Mouse (Mus musculus) forebrain, embryonic 16.5 days (tissue): ENCODE measurements at regions not wholly inside any gene's neighbourhood (a gene's known extent, or its start where the extent isn't known, plus 50 kb on each side); places are given as distances from the start of the nearest gene placed in this dataset.

Source experiments
- ATAC-seq: fragments of 200-750 bp; cut with Nextera tagmentation; 2 replicates; pipeline ENCODE4 v1.8.0; 2017; ENCODE audit warnings: mild to moderate bottlenecking, moderate library complexity
- H3K27ac ChIP-seq: fragments of 300-500 bp; sonication (generic); 2 replicates; pipeline ENCODE4 v1.5.1; 2014; ENCODE audit warnings: low read length, control low read depth
- H3K27me3 ChIP-seq: fragments of 300-500 bp; sonication (generic); replicated peaks from 2 replicates; pipeline ENCODE4 v1.6.1; 2014; ENCODE audit warnings: low read length; ENCODE audit not compliant: control insufficient read depth, insufficient read depth
- H3K36me3 ChIP-seq: fragments of 300-500 bp; sonication (generic); 2 replicates; pipeline ENCODE4 v1.6.1; 2014; ENCODE audit not compliant: control insufficient read depth, insufficient read depth
- H3K4me1 ChIP-seq: fragments of 300-500 bp; sonication (generic); replicated peaks from 2 replicates; pipeline ENCODE4 v1.6.1; 2014; ENCODE audit warnings: low read length; ENCODE audit not compliant: control insufficient read depth, insufficient read depth
- H3K4me2 ChIP-seq: fragments of 300-500 bp; sonication (generic); 2 replicates; pipeline ENCODE4 v1.6.1; 2014; ENCODE audit warnings: mild to moderate bottlenecking, low read length, control low read depth
- H3K4me3 ChIP-seq: fragments of 300-500 bp; sonication (generic); replicated peaks from 2 replicates; pipeline ENCODE4 v1.5.1; 2014; ENCODE audit warnings: mild to moderate bottlenecking, low read length, control low read depth
- H3K9ac ChIP-seq: fragments of 300-500 bp; sonication (generic); replicated peaks from 2 replicates; pipeline ENCODE4 v1.6.1; 2014; ENCODE audit warnings: low read depth, low read length, control low read depth
- H3K9me3 ChIP-seq: fragments of 300-500 bp; sonication (generic); 2 replicates; pipeline ENCODE4 v1.6.1; 2016; ENCODE audit warnings: low read length; ENCODE audit not compliant: control insufficient read depth
- WGBS: fragments of 180-500 bp; shearing (Covaris S2); extraction: QIAGEN DNeasy Blood & Tissue Kit; methylation state at CpG from one replicate; pipeline ENCODE4 v1.1.7; 2014; 5-methylcytosine and 5-hydroxymethylcytosine counted together

DNA sequence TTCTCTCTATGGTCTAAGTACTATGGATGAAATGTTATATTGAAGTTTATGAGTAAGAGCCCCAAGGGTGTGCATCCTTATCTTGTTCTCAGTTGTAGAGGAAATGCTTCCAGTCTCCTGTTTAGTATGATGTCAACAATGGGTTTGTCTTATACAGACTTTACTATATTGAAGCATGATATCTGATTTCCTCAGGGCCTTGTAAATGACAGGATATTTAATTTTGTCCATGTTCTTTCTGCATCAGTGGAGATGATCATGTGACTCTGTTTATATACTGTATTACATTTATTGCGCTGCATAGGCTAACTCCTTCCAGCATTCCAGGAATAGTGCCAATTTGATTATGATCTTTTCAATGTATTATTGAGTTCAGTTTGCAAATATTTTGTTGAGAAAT lies 125.2 kb downstream of the Slc30a10 start:
- Histone ChIP-seq H3K4me1 (no peaks in the 10 kb centered on the region), H3K4me3 (no peak overlapping the region), H3K27me3 (no peaks in the 10 kb centered on the region), H3K9me3 (0 out of 2 replicates have a peak, but pooled peaks cover 3% of the 10 kb centered on the region), H3K4me2 (no peak overlapping the region), H3K9ac (no peak overlapping the region), H3K36me3 (no peaks in the 10 kb centered on the region), H3K27ac (no peak overlapping the region)
- WGBS = 87% methylated on average over 1 of the region's 1 CpGs
- no peak for ATAC-seq

DNA sequence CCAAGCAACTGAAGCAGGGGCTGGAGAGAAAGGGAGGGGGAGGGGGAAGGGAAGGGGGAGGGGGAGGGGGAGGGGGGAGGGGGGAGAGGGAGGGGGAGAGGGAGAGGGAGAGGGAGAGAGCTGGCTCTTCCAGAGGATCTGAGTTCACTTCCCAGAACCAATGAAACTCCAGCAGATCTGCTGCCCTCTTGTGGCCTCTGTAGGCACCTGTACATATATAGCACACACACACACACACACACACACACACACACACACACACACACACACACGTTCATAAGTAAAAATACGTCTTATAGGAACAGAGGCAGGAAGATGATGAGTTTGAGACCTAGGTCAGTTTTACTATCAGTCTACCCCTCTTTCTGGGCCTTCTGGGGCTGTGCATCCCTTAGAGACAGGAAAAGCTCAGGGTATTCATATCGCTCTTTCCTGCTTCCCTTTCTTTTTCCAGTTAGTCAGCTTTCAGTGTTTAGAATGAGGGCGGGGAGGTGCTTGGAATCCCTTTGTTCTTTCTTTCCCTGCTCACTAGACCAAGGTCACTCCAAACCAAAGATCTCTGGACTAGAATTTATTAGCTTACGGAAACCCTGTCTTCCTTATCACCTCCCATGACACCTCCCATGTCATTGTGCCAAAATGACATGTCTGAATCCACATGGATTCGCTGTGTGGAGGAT lies 130.7 kb downstream of the Slc30a10 start:
- no peaks in the 10 kb centered on the region for H3K4me1 ChIP-seq
- H3K27me3 ChIP-seq = no peaks in the 10 kb centered on the region
- H3K36me3 ChIP-seq = no peaks in the 10 kb centered on the region
- no peaks in the 10 kb centered on the region for H3K9me3 ChIP-seq
- ATAC-seq = no peak
- no peak overlapping the region for H3K9ac ChIP-seq
- no peak overlapping the region for H3K4me3 ChIP-seq
- WGBS = 86% methylated on average over 6 of the region's 6 CpGs
- no peak overlapping the region for H3K27ac ChIP-seq
- no peak overlapping the region for H3K4me2 ChIP-seq

DNA sequence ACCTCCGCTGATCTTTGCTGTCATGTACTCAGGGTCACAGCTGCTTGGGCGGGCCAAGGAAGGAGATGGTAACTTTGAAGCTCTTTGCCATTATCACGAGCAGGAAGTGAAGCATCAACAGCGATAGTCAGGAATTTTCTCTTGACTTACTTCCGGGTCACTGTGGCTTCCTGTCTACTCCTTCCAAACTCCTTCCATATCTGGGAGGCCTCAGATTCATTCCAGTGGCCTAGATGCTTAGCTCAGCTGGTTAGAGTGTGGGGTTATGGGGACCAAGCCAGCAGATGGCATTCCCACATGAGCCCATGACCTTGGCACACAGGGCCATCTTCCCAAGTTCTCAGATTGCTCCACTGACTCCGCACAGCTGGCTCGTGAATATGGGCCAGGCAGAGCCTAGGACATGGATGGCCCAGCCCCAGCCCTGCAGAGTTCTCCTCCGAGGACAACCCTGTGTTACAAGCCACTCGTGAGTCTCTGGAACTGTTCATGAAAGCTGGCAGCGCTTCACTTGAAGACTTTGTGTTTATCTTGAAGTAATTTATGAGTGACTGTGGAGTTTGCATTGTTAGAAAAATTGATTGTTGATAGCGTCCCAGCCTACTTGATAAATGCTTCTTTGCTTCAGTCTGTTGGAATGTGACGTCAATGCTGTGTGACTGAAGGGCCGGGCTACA lies 133.2 kb downstream of the Slc30a10 start:
- no peak overlapping the region for H3K4me3 ChIP-seq
- H3K4me2 ChIP-seq = no peak overlapping the region
- 89% methylated on average over 13 of the region's 13 CpGs for WGBS
- no peaks in the 10 kb centered on the region for H3K36me3 ChIP-seq
- no peak for ATAC-seq
- no peak overlapping the region for H3K9ac ChIP-seq
- no peaks in the 10 kb centered on the region for H3K9me3 ChIP-seq
- H3K4me1 ChIP-seq = no peaks in the 10 kb centered on the region
- no peaks in the 10 kb centered on the region for H3K27me3 ChIP-seq
- no peak overlapping the region for H3K27ac ChIP-seq

DNA sequence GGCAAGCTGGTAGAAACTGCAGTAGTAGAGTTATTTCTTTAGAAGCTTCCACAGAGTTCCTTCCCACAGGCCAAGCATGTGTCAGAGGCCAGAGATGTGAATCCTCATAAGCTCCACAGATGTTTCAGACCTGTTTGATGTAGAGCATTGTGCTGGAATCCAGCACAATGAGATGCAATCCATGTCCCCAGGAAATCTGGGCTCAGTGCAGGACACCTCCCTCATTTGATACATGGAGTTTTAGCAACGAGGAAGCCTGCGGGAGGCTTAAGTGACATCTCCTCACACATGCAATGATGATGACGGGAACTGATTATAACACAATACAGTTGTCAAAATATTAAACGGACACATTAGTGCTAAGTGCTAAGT lies 133.7 kb downstream of the Slc30a10 start:
- Histone ChIP-seq H3K4me2 (no peak overlapping the region), H3K27me3 (no peaks in the 10 kb centered on the region), H3K9me3 (no peaks in the 10 kb centered on the region), H3K27ac (no peak overlapping the region), H3K4me1 (no peaks in the 10 kb centered on the region), H3K36me3 (no peaks in the 10 kb centered on the region), H3K4me3 (no peak overlapping the region), H3K9ac (no peak overlapping the region)
- WGBS = 88% methylated on average over 4 of the region's 4 CpGs
- no peak for ATAC-seq

DNA sequence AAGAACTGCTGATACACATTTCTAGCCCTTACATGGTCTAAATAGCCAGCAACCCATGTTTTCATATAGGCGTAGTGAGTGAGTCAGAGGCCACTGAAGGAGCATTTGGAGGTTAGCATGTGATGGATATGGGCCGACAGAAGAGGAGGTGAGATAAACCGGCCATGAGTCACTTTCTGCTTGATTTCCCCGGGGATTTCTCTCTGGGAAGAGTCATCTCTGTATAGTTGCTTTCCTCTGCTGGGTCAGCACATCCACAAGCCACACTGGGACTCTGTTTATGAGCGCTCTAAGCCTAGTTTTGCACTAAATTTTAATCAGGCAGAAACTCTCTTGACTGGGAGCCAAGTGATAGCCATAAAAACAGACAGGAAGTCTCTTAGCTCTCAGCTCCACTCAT lies 142.2 kb downstream of the Slc30a10 start:
- no peaks in the 10 kb centered on the region for H3K4me1 ChIP-seq
- ATAC-seq = no peak
- no peak overlapping the region for H3K9ac ChIP-seq
- WGBS = 88% methylated on average over 5 of the region's 5 CpGs
- H3K4me2 ChIP-seq = no peak overlapping the region
- H3K27me3 ChIP-seq = no peaks in the 10 kb centered on the region
- H3K9me3 ChIP-seq = peaks cover 5% of the 10 kb centered on the region; the same call in 1 of the 2 replicates
- H3K4me3 ChIP-seq = no peak overlapping the region
- H3K36me3 ChIP-seq = no peaks in the 10 kb centered on the region
- no peak overlapping the region for H3K27ac ChIP-seq

DNA sequence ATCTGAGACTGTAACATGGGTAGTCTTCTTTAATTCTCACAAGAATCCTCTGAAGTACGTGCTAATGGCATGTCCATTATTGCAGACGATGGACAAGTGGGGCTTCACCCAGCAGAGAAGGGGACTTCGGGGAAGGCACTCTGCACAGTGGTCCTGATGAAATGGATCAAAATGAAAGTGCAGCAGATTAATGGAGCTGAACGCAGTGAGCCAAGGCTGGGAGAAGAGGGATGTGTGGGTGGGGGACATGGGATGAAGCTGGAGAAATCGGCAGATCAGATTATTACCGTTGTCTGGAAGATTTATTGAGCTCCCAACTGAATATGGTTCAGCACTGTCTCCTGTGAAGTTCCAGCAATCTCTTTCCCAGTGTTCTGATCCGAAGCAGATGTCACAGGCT lies 143.9 kb downstream of the Slc30a10 start:
- H3K36me3 ChIP-seq = no peaks in the 10 kb centered on the region
- peaks cover 5% of the 10 kb centered on the region; the same call in 1 of the 2 replicates for H3K9me3 ChIP-seq
- WGBS = 92% methylated on average over 7 of the region's 7 CpGs
- H3K27ac ChIP-seq = no peak overlapping the region
- no peak overlapping the region for H3K4me2 ChIP-seq
- H3K4me3 ChIP-seq = no peak overlapping the region
- no peaks in the 10 kb centered on the region for H3K4me1 ChIP-seq
- H3K9ac ChIP-seq = no peak overlapping the region
- no peak for ATAC-seq
- no peaks in the 10 kb centered on the region for H3K27me3 ChIP-seq

DNA sequence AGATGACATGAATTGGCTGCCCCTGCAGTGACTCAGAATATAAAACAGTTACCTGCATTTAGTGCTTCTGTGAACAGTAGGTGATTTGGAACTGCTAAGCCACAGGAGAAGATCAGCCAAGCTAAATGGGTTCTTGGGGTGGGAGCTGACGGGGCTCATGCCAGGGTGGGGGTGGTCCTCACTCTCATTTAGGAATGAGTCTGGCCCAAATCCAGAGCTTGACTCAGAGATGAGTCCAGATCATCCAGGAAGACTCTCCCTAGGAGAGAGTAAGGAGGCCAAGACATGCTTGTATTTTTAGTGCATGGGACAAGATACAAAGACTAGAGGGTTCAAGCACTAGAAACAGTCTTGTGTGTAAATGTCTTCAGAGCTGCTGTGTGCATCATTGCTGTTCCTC lies 146.5 kb downstream of the Slc30a10 start:
- no peak overlapping the region for H3K9ac ChIP-seq
- peaks cover 5% of the 10 kb centered on the region; the same call in 1 of the 2 replicates for H3K9me3 ChIP-seq
- no peaks in the 10 kb centered on the region for H3K36me3 ChIP-seq
- no peak overlapping the region for H3K4me3 ChIP-seq
- H3K27ac ChIP-seq = no peak overlapping the region
- H3K27me3 ChIP-seq = no peaks in the 10 kb centered on the region
- H3K4me2 ChIP-seq = no peak overlapping the region
- WGBS = 77% methylated on average over 1 of the region's 1 CpGs
- no peak for ATAC-seq
- H3K4me1 ChIP-seq = no peaks in the 10 kb centered on the region

DNA sequence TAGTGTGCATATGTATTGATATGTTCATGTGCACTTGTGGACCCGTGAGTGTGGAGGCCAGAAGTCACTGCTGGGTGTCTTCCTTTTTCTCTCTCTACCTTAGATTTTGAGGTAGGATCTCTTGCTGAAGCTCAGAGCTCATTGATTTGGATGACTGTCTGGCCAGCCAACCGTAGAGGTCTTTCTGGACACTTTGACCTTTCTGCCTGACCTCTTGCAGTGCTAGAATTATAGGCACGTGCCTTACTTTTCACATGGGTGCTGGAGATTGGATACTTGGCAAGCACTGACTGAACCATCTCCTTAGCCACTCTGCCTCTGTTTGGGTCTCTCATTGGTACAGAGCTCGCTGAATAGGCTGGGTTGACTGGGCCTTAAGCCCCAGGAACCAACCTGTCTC lies 151.3 kb downstream of the Slc30a10 start:
- Histone ChIP-seq H3K36me3 (no peaks in the 10 kb centered on the region), H3K27ac (no peak overlapping the region), H3K4me1 (no peaks in the 10 kb centered on the region), H3K27me3 (no peaks in the 10 kb centered on the region), H3K4me2 (no peak overlapping the region), H3K9ac (no peak overlapping the region), H3K4me3 (no peak overlapping the region), H3K9me3 (no peaks in the 10 kb centered on the region)
- ATAC-seq = no peak
- WGBS = 83% methylated on average over 4 of the region's 4 CpGs

DNA sequence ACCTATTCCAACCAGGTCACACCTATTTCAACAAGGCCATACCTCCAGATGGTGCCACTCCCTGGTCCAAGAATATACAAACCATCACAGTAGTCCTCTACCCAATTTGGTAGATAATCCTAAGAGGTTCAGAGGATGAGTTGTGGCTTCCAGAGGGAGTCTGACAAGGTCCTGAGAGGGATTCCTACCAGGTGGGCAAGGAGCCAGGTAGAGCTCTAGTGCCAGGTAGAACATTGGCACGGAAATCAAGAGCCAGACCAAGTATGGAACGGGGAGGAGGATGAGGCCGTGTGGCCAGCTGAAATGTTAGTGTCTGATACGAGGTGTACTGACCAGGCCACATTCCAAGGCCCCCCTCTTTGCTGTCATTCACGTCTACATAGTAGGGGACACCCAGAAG lies 153.0 kb downstream of the Slc30a10 start:
- Histone ChIP-seq H3K36me3 (no peaks in the 10 kb centered on the region), H3K4me1 (no peaks in the 10 kb centered on the region), H3K9ac (no peak overlapping the region), H3K27me3 (no peaks in the 10 kb centered on the region), H3K4me2 (no peak overlapping the region), H3K4me3 (no peak overlapping the region), H3K27ac (no peak overlapping the region), H3K9me3 (no peaks in the 10 kb centered on the region)
- 80% methylated on average over 5 of the region's 5 CpGs for WGBS
- no peak for ATAC-seq
